Comparison of ENCODE assay signal across 21 mouse cellular contexts in genomic region chr4:4614577-4614976, GRCm38 (mm10).
"Had no signal": no experiment of that assay in that cellular context is flagged by ENCODE, and none has a peak within 500 bp of the region (broad histone marks: within the 10 kb centered on the region; RNA-seq: fewer than 3 reads in every experiment).

No protein-coding gene starts in this region.

- DNase-seq: kidney, adult 11 months; kidney, postnatal 25 days; layer of hippocampus, adult 9-11 months; liver; liver, postnatal 0 days; lung, postnatal 36 days; retina, postnatal 1 day; right cerebral cortex, postnatal 25 days; thymus, postnatal 25 days had no signal

- H3K9ac ChIP-seq: limb, embryonic 13.5 days; liver, embryonic 14.5 days; liver, postnatal 0 days; midbrain, embryonic 13.5 days; neural tube, embryonic 13.5 days had no signal

- H3K9me3 ChIP-seq: limb, embryonic 10.5 days; limb, embryonic 13.5 days; megakaryocyte, embryonic 14.5 days; midbrain, embryonic 10.5 days; midbrain, embryonic 13.5 days; neural tube, embryonic 13.5 days had no signal

- H3K4me1 ChIP-seq: limb, embryonic 10.5 days; limb, embryonic 13.5 days; megakaryocyte, embryonic 14.5 days; midbrain, embryonic 10.5 days; midbrain, embryonic 13.5 days; neural tube, embryonic 13.5 days had no signal

- H3K36me3 ChIP-seq: limb, embryonic 10.5 days; limb, embryonic 13.5 days; midbrain, embryonic 10.5 days; midbrain, embryonic 13.5 days; neural tube, embryonic 13.5 days had no signal

- H3K27me3 ChIP-seq: limb, embryonic 13.5 days; megakaryocyte, embryonic 14.5 days; midbrain, embryonic 13.5 days; neural tube, embryonic 13.5 days had no signal

- ATAC-seq: inflammation-experienced regulatory T-cells, adult 6 months; liver, postnatal 0 days; midbrain, embryonic 13.5 days; midbrain, embryonic 16.5 days had no signal

- H3K27ac ChIP-seq: kidney, postnatal 0 days; layer of hippocampus, adult 2 months; limb, embryonic 10.5 days; limb, embryonic 13.5 days; liver, embryonic 14.5 days; midbrain, embryonic 10.5 days; midbrain, embryonic 13.5 days; neural tube, embryonic 13.5 days had no signal

- H3K4me2 ChIP-seq: limb, embryonic 13.5 days; midbrain, embryonic 13.5 days; neural tube, embryonic 13.5 days had no signal

- H3K4me3 ChIP-seq: layer of hippocampus, adult 2 months; limb, embryonic 10.5 days; limb, embryonic 13.5 days; megakaryocyte, embryonic 14.5 days; midbrain, embryonic 10.5 days; midbrain, embryonic 13.5 days; myocyte; neural tube, embryonic 13.5 days had no signal
